Mouse (Mus musculus) embryo, embryonic 10.5 days (tissue): ENCODE measurements around the gene Ap3d1.

Experiments used
- DNase-seq: peaks from one replicate; pipeline ENCODE4 v3.0.0-alpha.2; 2015; ENCODE audit warnings: low spot score

The Ap3d1 gene

GRCm38 (mm10) chr10:80680260-80680696, 61.8 kb downstream of the Ap3d1 start:
- no peak for DNase-seq

GRCm38 (mm10) chr10:80679556-80680259, 62.4 kb downstream of the Ap3d1 start:
- no peak for DNase-seq

GRCm38 (mm10) chr10:80678601-80679377, 63.3 kb downstream of the Ap3d1 start:
- DNase-seq = no peak

GRCm38 (mm10) chr10:80677942-80678436, 64.1 kb downstream of the Ap3d1 start, which contains the start of gene Mknk2:
Gene Mknk2 (minus strand): TSS chr10:80678112.
- DNase-seq = no peak

- no peak for DNase-seq
Measured at GRCm38 (mm10) chr10:80677128-80677875, 64.8 kb downstream of the Ap3d1 start.

- DNase-seq = peak; percentile 100
Measured at GRCm38 (mm10) chr10:80676198-80676928, 65.7 kb downstream of the Ap3d1 start.

GRCm38 (mm10) chr10:80675405-80676197, 66.5 kb downstream of the Ap3d1 start:
- DNase-seq = peak; percentile 58

GRCm38 (mm10) chr10:80674851-80675404, 67.1 kb downstream of the Ap3d1 start:
- DNase-seq = no peak

GRCm38 (mm10) chr10:80674161-80674711, 67.8 kb downstream of the Ap3d1 start:
- DNase-seq = no peak

GRCm38 (mm10) chr10:80673690-80674089, 68.4 kb downstream of the Ap3d1 start:
- no peak for DNase-seq

- DNase-seq = no peak
Measured at GRCm38 (mm10) chr10:80671936-80672690, 70.0 kb downstream of the Ap3d1 start.

GRCm38 (mm10) chr10:80671251-80671650, 70.8 kb downstream of the Ap3d1 start:
- no peak for DNase-seq

GRCm38 (mm10) chr10:80670531-80670930, 71.5 kb downstream of the Ap3d1 start:
- no peak for DNase-seq

- DNase-seq = no peak
Measured at GRCm38 (mm10) chr10:80669737-80670485, 72.2 kb downstream of the Ap3d1 start.

GRCm38 (mm10) chr10:80669018-80669417, 73.0 kb downstream of the Ap3d1 start:
- no peak for DNase-seq

- DNase-seq = no peak
Measured at GRCm38 (mm10) chr10:80668614-80669013, 73.5 kb downstream of the Ap3d1 start.

GRCm38 (mm10) chr10:80666837-80667412, 75.1 kb downstream of the Ap3d1 start:
- no peak for DNase-seq
